Mouse (Mus musculus) midbrain, embryonic 10.5 days (tissue): Measurements from ENCODE around the gene Zar1. TPM values are rescaled to one million over a fixed set of nuclear protein-coding genes. Genes with fewer than 3 reads are reported as not detected.

Experiments used
- DNase-seq: peaks from one replicate; pipeline ENCODE4 v3.0.0-alpha.2; 2017; ENCODE audit warnings: low spot score
- H3K27ac ChIP-seq: fragments of 300-500 bp; sonication (generic); replicated peaks from 2 replicates; pipeline ENCODE4 v1.5.1; 2016; ENCODE audit warnings: mild to moderate bottlenecking
- H3K27me3 ChIP-seq: fragments of 300-500 bp; sonication (generic); 2 replicates; pipeline ENCODE4 v1.6.1; 2016; ENCODE audit warnings: low read depth, mild to moderate bottlenecking; ENCODE audit not compliant: poor library complexity, severe bottlenecking
- H3K36me3 ChIP-seq: fragments of 300-500 bp; sonication (generic); 2 replicates; pipeline ENCODE4 v1.6.1; 2016; ENCODE audit warnings: mild to moderate bottlenecking, moderate library complexity
- H3K4me1 ChIP-seq: fragments of 300-500 bp; sonication (generic); 2 replicates; pipeline ENCODE4 v1.6.1; 2016
- H3K4me3 ChIP-seq: fragments of 300-500 bp; sonication (generic); 2 replicates; pipeline ENCODE4 v1.5.1; 2016; ENCODE audit warnings: mild to moderate bottlenecking, moderate library complexity
- H3K9me3 ChIP-seq: fragments of 300-500 bp; sonication (generic); replicated peaks from 2 replicates; pipeline ENCODE4 v1.6.1; 2016; ENCODE audit warnings: mild to moderate bottlenecking
- WGBS: fragments of 180-500 bp; shearing (Covaris S2); methylation state at CpG from one replicate; pipeline ENCODE4 v1.1.7; 2016; 5-methylcytosine and 5-hydroxymethylcytosine counted together
- polyA plus RNA-seq: library from polyadenylated mRNA; unstranded; fragments of >200 nt; fragmentation: Nextera tagmentation; extraction: Ambion mirVana; gene quantifications from 2 replicates; pipeline ENCODE4 v1.2.1, GENCODE M21; 2016

Gene Zar1
- polyA plus RNA-seq, 1 experiment from 2014 or later: 0.54 TPM

GRCm38 (mm10) chr5:72560976-72561628 lies 20.0 kb downstream of the Zar1 start:
- no peak for DNase-seq

DNA sequence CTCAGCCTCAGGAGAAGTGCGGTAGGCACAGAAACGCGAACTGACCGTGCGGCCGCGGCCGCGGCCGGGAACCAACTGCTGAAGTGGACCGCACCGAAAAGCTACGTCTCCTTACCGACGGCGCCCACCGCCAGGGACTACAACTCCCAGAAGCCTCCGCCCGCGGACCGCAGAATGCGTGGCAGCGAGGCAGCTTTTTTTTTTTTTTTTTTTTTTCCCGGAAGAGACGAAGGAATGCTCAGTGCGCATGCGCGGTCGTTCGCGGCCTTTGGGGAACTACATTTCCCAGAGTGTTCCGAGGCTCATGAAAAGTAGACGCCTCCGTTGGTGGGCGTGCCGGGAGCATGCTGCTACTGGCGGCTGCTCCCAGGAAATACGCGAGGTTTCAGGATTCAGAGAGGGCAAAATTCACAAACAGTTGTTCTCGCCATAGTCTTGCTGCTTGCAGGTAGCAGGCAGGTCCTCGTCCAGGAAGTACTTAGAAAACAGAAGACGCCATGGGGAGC lies 21.5 kb downstream of the Zar1 start, which contains the start of gene Nfxl1:
Nfxl1 (minus strand) TSS at position 141 of the 506 bp plus-strand sequence.
- H3K27ac ChIP-seq: peak within 1 kb of the TSS; percentile 95
- peaks cover 16% of the 10 kb centered on the region for H3K36me3 ChIP-seq
- H3K9me3 ChIP-seq: no peaks in the 10 kb centered on the region
- H3K4me3 ChIP-seq: peak within 1 kb of the TSS; percentile 93
- peak; percentile 95 for DNase-seq
- H3K27me3 ChIP-seq: no peaks in the 10 kb centered on the region
- peaks cover 17% of the 10 kb centered on the region for H3K4me1 ChIP-seq
- 0% methylated on average over 42 of the region's 42 CpGs for WGBS

More at GRCm38 (mm10) chr5:72560976-72561628, 20.0 kb downstream of the Zar1 start:
- H3K4me1 ChIP-seq: peaks cover 17% of the 10 kb centered on the region
- no peaks in the 10 kb centered on the region for H3K27me3 ChIP-seq
- 79% methylated on average over 3 of the region's 3 CpGs for WGBS
- no peak overlapping the region for H3K27ac ChIP-seq
- peaks cover under 1% of the 10 kb centered on the region for H3K36me3 ChIP-seq
- H3K9me3 ChIP-seq: no peaks in the 10 kb centered on the region
- no peak overlapping the region for H3K4me3 ChIP-seq

- H3K27me3 ChIP-seq: no peaks in the 10 kb centered on the region
- DNase-seq: no peak
These were observed 22.1 kb downstream of the Zar1 start for GRCm38 (mm10) chr5:72558716-72559526.

DNA sequence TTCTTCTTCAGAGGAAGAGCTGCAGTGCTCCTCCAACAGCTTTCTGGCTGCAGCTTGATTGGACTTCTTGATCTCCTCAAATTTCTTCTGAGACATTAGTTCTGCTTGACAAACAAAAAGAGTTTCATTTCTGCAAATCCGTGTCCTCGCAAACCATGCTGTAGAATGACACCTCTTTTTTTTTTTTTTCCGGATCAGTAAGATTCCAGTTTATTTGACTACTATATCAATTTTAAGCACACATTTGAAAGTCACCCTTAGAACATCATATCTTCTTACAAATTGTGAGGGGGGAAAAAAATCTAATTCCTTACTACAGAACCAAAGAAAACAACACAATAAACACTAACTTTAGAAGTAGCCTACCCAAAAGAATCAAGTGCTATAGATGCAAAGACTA lies 24.8 kb downstream of the Zar1 start:
- DNase-seq: no peak
- peaks cover 17% of the 10 kb centered on the region for H3K4me1 ChIP-seq
- no peaks in the 10 kb centered on the region for H3K9me3 ChIP-seq
- peaks cover 46% of the 10 kb centered on the region for H3K36me3 ChIP-seq
- 93% methylated on average over 3 of the region's 3 CpGs for WGBS
- H3K27me3 ChIP-seq: no peaks in the 10 kb centered on the region
- no peak overlapping the region for H3K4me3 ChIP-seq
- H3K27ac ChIP-seq: no peak overlapping the region

More at GRCm38 (mm10) chr5:72558716-72559526, 22.1 kb downstream of the Zar1 start:
- no peaks in the 10 kb centered on the region for H3K9me3 ChIP-seq
- H3K36me3 ChIP-seq: peaks cover 23% of the 10 kb centered on the region
- peak overlapping the region; percentile 95 for H3K27ac ChIP-seq
- H3K4me1 ChIP-seq: peaks cover 17% of the 10 kb centered on the region
- H3K4me3 ChIP-seq: peak overlapping the region; percentile 93
- WGBS: under 1% methylated on average over 57 of the region's 57 CpGs

DNA sequence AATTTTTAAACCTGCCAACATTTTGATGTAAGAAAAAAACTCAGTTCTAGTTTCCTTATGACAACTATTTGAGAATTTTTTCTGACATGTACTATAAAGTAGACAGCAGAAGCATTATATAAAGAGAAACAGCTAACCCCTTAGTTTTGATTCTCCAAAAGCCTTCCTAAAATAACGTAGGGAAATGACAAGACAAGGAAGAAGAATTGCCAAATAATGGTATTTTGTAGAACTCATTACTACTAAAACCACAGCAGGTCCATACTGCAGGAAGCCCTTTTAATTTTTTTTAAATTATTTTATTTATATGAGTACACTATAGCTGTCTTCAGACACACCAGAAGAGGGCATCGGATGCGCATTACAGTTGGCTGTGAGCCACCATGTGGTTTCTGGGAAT lies 29.8 kb downstream of the Zar1 start:
- Histone ChIP-seq H3K36me3 (peaks cover 65% of the 10 kb centered on the region), H3K27me3 (no peaks in the 10 kb centered on the region), H3K4me1 (no peaks in the 10 kb centered on the region), H3K27ac (no peak overlapping the region), H3K4me3 (no peak overlapping the region), H3K9me3 (no peaks in the 10 kb centered on the region)
- no peak for DNase-seq
- 95% methylated on average over 3 of the region's 3 CpGs for WGBS

GRCm38 (mm10) chr5:72528896-72529295 lies 52.2 kb downstream of the Zar1 start:
- H3K9me3 ChIP-seq: no peaks in the 10 kb centered on the region
- H3K36me3 ChIP-seq: peaks cover 75% of the 10 kb centered on the region
- H3K4me3 ChIP-seq: no peak overlapping the region
- no peak for DNase-seq
- no peaks in the 10 kb centered on the region for H3K4me1 ChIP-seq
- H3K27me3 ChIP-seq: no peaks in the 10 kb centered on the region
- 97% methylated on average over 3 of the region's 3 CpGs for WGBS
- H3K27ac ChIP-seq: no peak overlapping the region

Other genes starting within 250 kb of the Zar1 start
- gene Corin, start 76.8 kb downstream of the Zar1 start, polyA plus RNA-seq: 5.0 and 5.7 TPM in 2 replicates
- gene Nfxl1, start 21.6 kb downstream of the Zar1 start, polyA plus RNA-seq: 17.8 and 20.4 TPM in 2 replicates
- gene Gm5868, start 6.3 kb upstream of the Zar1 start, polyA plus RNA-seq: 3.7 and 6.3 TPM in 2 replicates
- not detected in 2 replicates for gene Cnga1, start 63.0 kb upstream of the Zar1 start, polyA plus RNA-seq
- 0.48 and 0.51 TPM in 2 replicates for gene Nipal1, start 66.5 kb upstream of the Zar1 start, polyA plus RNA-seq
- gene Txk, start 171.5 kb upstream of the Zar1 start, polyA plus RNA-seq: 0.06 TPM in 1 of 2 replicates, not detected in the other